In the genomic region with DNA sequence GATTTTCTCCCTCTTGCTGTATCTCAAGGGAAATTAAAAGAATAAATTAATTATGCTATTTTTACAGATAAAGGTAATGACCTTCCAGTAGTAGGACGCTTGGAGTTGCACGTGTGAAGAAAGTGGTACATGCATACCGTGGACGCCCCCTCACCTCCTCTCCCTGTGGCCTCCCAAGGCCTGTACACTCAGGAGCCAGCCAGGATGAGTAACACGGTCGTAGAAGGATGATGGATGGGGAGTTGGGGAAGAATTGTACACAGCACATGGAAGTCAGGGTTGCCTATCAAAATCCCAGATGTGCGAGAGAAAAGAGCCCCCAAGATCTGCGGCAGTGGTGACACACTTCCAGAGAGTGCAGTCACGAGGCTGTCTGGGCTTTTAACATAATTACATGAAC, we compare ENCODE assay signal across 20 mouse cellular contexts. TPM values are rescaled to one million over a fixed set of nuclear protein-coding genes. Genes with fewer than 3 reads are reported as not detected.
DNase-seq lines count a peak whose midpoint lies in the region; ATAC-seq lines count a peak whose summit lies in the region.
"Had no signal": no experiment of that assay in that cellular context is flagged by ENCODE, and none has a peak within 500 bp of the region (broad histone marks: within the 10 kb centered on the region; RNA-seq: fewer than 3 reads in every experiment).

No protein-coding gene starts in this region.

- no peak overlapping the region for H3K9ac ChIP-seq in forebrain, embryonic 13.5 days
- no peak overlapping the region for H3K9ac ChIP-seq in forebrain, embryonic 12.5 days
- H3K9ac ChIP-seq: heart, embryonic 13.5 days; hindbrain, embryonic 12.5 days; hindbrain, embryonic 15.5 days had no signal

- H3K4me2 ChIP-seq in forebrain, embryonic 13.5 days: no peak overlapping the region
- H3K4me2 ChIP-seq in forebrain, embryonic 12.5 days: no peak overlapping the region
- H3K4me2 ChIP-seq: heart, embryonic 13.5 days; hindbrain, embryonic 12.5 days; hindbrain, embryonic 15.5 days had no signal

- no peak overlapping the region for H3K27ac ChIP-seq in forebrain, embryonic 13.5 days
- H3K27ac ChIP-seq in forebrain, embryonic 12.5 days: no peak overlapping the region
- H3K27ac ChIP-seq: forebrain, embryonic 10.5 days; heart, embryonic 10.5 days; heart, embryonic 13.5 days; hindbrain, embryonic 12.5 days; hindbrain, embryonic 15.5 days had no signal

- H3K36me3 ChIP-seq in forebrain, embryonic 13.5 days (ENCODE audit: poor library complexity, severe bottlenecking): no peaks in the 10 kb centered on the region
- H3K36me3 ChIP-seq in forebrain, embryonic 12.5 days (replicated peaks): no peaks in the 10 kb centered on the region
- H3K36me3 ChIP-seq: forebrain, embryonic 10.5 days; heart, embryonic 10.5 days; heart, embryonic 13.5 days; hindbrain, embryonic 12.5 days; hindbrain, embryonic 15.5 days had no signal

- H3K4me3 ChIP-seq in forebrain, embryonic 13.5 days: no peak overlapping the region
- H3K4me3 ChIP-seq in forebrain, embryonic 12.5 days (replicated peaks): no peak overlapping the region
- H3K4me3 ChIP-seq: forebrain, embryonic 10.5 days; heart, embryonic 10.5 days; heart, embryonic 13.5 days; hindbrain, embryonic 12.5 days; hindbrain, embryonic 15.5 days had no signal

- no peaks in the 10 kb centered on the region for H3K9me3 ChIP-seq in forebrain, embryonic 13.5 days (replicated peaks)
- 0 out of 2 replicates have a peak, but pooled peaks cover 4% of the 10 kb centered on the region for H3K9me3 ChIP-seq in forebrain, embryonic 12.5 days
- H3K9me3 ChIP-seq: forebrain, embryonic 10.5 days; heart, embryonic 10.5 days; hindbrain, embryonic 12.5 days; hindbrain, embryonic 15.5 days had no signal

- DNase-seq in adrenal gland, adult (ENCODE audit: inconsistent age in 2 of 2, low spot score in 1 of 2): peak; percentile 54 to 83
- DNase-seq in adrenal gland, postnatal 10 days: no peak
- peak; percentile 42 for DNase-seq in adrenal gland, postnatal 14 days
- DNase-seq in neural tube, embryonic 10.5 days (ENCODE audit: extremely low spot score, low spot score): no peak
- DNase-seq: cerebellum, adult 18-20 months; cerebellum, adult 9-10 months; cerebellum, postnatal 14 days; gastrocnemius, postnatal 25 days; heart, adult 18-20 months; kidney, adult 2 months had no signal

- WGBS in forebrain, embryonic 13.5 days: 84% methylated on average over 9 of the region's 9 CpGs
- 86% methylated on average over 9 of the region's 9 CpGs for WGBS in forebrain, embryonic 12.5 days

- peaks cover 17% of the 10 kb centered on the region for H3K4me1 ChIP-seq in forebrain, embryonic 13.5 days
- peaks cover 14% of the 10 kb centered on the region for H3K4me1 ChIP-seq in forebrain, embryonic 12.5 days
- H3K4me1 ChIP-seq: heart, embryonic 10.5 days; heart, embryonic 13.5 days; hindbrain, embryonic 15.5 days had no signal

- ATAC-seq in forebrain, embryonic 13.5 days: 0 out of 2 replicates have a peak, but pooled peaks have one; percentile 13
- ATAC-seq in forebrain, embryonic 12.5 days (ENCODE audit: low FRiP score): no peak
- ATAC-seq: forebrain, embryonic 16.5 days; intestine, postnatal 0 days had no signal

- H3K27me3 ChIP-seq in forebrain, embryonic 13.5 days: no peaks in the 10 kb centered on the region
- no peaks in the 10 kb centered on the region for H3K27me3 ChIP-seq in forebrain, embryonic 12.5 days
- H3K27me3 ChIP-seq: heart, embryonic 13.5 days; hindbrain, embryonic 12.5 days; hindbrain, embryonic 15.5 days had no signal

RNA-seq across cellular contexts. Expression of a gene that starts 14.9 kb away (rescaled TPM):
- 1 to 10 TPM; 3.8 TPM for total RNA-seq in adrenal gland, postnatal 10 days (2021)
- 4.6 and 5.4 TPM in 2 replicates for polyA plus RNA-seq in forebrain, embryonic 13.5 days (2015; fragmentation: Nextera tagmentation; extraction: Ambion mirVana)
- polyA plus RNA-seq in forebrain, embryonic 12.5 days (2016; fragmentation: Nextera tagmentation; extraction: Ambion mirVana): 4.2 and 4.5 TPM in 2 replicates
- 7.7 and 8.2 TPM in 2 replicates for total RNA-seq in adrenal gland, postnatal 14 days (2021)
- total RNA-seq: hematopoietic stem cell, adult 5-6 weeks had no signal

Comparison
In these comparisons a context has a peak if more than half of its experiments do, and no peak if none do; other contexts are left out.
1. DNase-seq: peak in adrenal gland, adult (2 of 2) and adrenal gland, postnatal 14 days (single experiment); none in adrenal gland, postnatal 10 days (single experiment) and neural tube, embryonic 10.5 days (single experiment).